Mouse (Mus musculus): ENCODE measurements around the gene Mkrn1. TPM values are rescaled to one million over a fixed set of nuclear protein-coding genes. Genes with fewer than 3 reads are reported as not detected.

Gene Mkrn1
- polyA plus RNA-seq, 2 experiments: 116 to 198 TPM

GRCm38 (mm10) chr6:39415762-39416161 lies 4.5 kb downstream of the Mkrn1 start:
- no peaks in the 10 kb centered on the region; the same call in 1 of the 2 replicates for H3K36me3 ChIP-seq (replicated peaks; ENCODE audit: control insufficient read depth, insufficient read depth, low read depth)
- 33% methylated on average over 3 of the region's 5 CpGs for WGBS (ENCODE audit: insufficient replicate concordance)
- TF ChIP-seq CTCF (IDR thresholded peaks at IDR 0.05; ENCODE audit: low read depth) (peak; percentile 84), EP300 (IDR thresholded peaks at IDR 0.05; ENCODE audit: low read depth) (no peak)
- DNase-seq (ENCODE audit: low read depth in 3 of 3, low spot score in 3 of 3) (peak in 1 of 3 experiments; percentile 62), ATAC-seq (ENCODE audit: insufficient read depth) (no peak)
- no peaks in the 10 kb centered on the region for H3K9me3 ChIP-seq (ENCODE audit: control insufficient read depth, low read length)
- H3K27ac ChIP-seq: peak overlapping the region; percentile 50
- peak overlapping the region in 1 of 2 experiments; percentile 12; a peak in 1 of 4 replicates for H3K4me3 ChIP-seq (ENCODE audit: insufficient read depth in 1 of 2, low read depth in 2 of 2, low read length in 2 of 2)
- H3K9ac ChIP-seq (replicated peaks): no peak overlapping the region
- H3K4me2 ChIP-seq (ENCODE audit: low read depth): peak overlapping the region; percentile 57
- H3K4me1 ChIP-seq (replicated peaks; ENCODE audit: control insufficient read depth in 2 of 2, insufficient read depth in 2 of 2, low read length in 1 of 2): peaks cover 11 to 20% of the 10 kb centered on the region in 2 experiments
- peaks cover 8% of the 10 kb centered on the region for H3K27me3 ChIP-seq (ENCODE audit: control insufficient read depth, insufficient read depth, low read length)

GRCm38 (mm10) chr6:39414106-39414505 lies 6.2 kb downstream of the Mkrn1 start:
- no peaks in the 10 kb centered on the region for H3K9me3 ChIP-seq (ENCODE audit: control insufficient read depth, low read length)
- 74% methylated on average over 1 of the region's 1 CpGs for WGBS (ENCODE audit: insufficient replicate concordance)
- peaks cover 8% of the 10 kb centered on the region for H3K27me3 ChIP-seq (ENCODE audit: control insufficient read depth, insufficient read depth, low read length)
- H3K27ac ChIP-seq: no peak overlapping the region
- ATAC-seq (ENCODE audit: insufficient read depth): no peak
- peaks cover 6% of the 10 kb centered on the region for H3K36me3 ChIP-seq (replicated peaks; ENCODE audit: control insufficient read depth, insufficient read depth, low read depth)
- no peak overlapping the region for H3K4me2 ChIP-seq (ENCODE audit: low read depth)
- H3K4me3 ChIP-seq (ENCODE audit: insufficient read depth in 1 of 2, low read depth in 2 of 2, low read length in 2 of 2): no peak overlapping the region
- TF ChIP-seq EP300 (IDR thresholded peaks at IDR 0.05; ENCODE audit: low read depth) (no peak), CTCF (IDR thresholded peaks at IDR 0.05; ENCODE audit: low read depth) (peak; percentile 42; the same call in 1 of the 2 replicates)
- no peak for DNase-seq (ENCODE audit: low read depth in 3 of 3, low spot score in 3 of 3)
- H3K9ac ChIP-seq (replicated peaks): no peak overlapping the region
- H3K4me1 ChIP-seq (replicated peaks; ENCODE audit: control insufficient read depth in 2 of 2, insufficient read depth in 2 of 2, low read length in 1 of 2): peaks cover 8 to 15% of the 10 kb centered on the region in 2 experiments

GRCm38 (mm10) chr6:39406480-39406879 lies 13.8 kb downstream of the Mkrn1 start:
- H3K9ac ChIP-seq (replicated peaks): no peak overlapping the region
- no peaks in the 10 kb centered on the region for H3K9me3 ChIP-seq (ENCODE audit: control insufficient read depth, low read length)
- peaks cover 62% of the 10 kb centered on the region for H3K36me3 ChIP-seq (replicated peaks; ENCODE audit: control insufficient read depth, insufficient read depth, low read depth)
- ATAC-seq (ENCODE audit: insufficient read depth) (no peak; the same call in 1 of the 2 replicates), DNase-seq (ENCODE audit: low read depth in 3 of 3, low spot score in 3 of 3) (no peak)
- H3K4me1 ChIP-seq (replicated peaks; ENCODE audit: control insufficient read depth in 2 of 2, insufficient read depth in 2 of 2, low read length in 1 of 2): no peaks in the 10 kb centered on the region
- no peaks in the 10 kb centered on the region for H3K27me3 ChIP-seq (ENCODE audit: control insufficient read depth, insufficient read depth, low read length)
- no peak overlapping the region for H3K4me2 ChIP-seq (ENCODE audit: low read depth)
- WGBS (ENCODE audit: insufficient replicate concordance): 68% methylated on average over 5 of the region's 5 CpGs
- H3K4me3 ChIP-seq (ENCODE audit: insufficient read depth in 1 of 2, low read depth in 2 of 2, low read length in 2 of 2): no peak overlapping the region
- no peak overlapping the region for H3K27ac ChIP-seq
- no peak for TF ChIP-seq CTCF (IDR thresholded peaks at IDR 0.05; ENCODE audit: low read depth)

GRCm38 (mm10) chr6:39403136-39403535 lies 17.1 kb downstream of the Mkrn1 start:
- ATAC-seq (ENCODE audit: insufficient read depth): no peak
- H3K9me3 ChIP-seq (ENCODE audit: control insufficient read depth, low read length): no peaks in the 10 kb centered on the region
- no peak overlapping the region for H3K9ac ChIP-seq (replicated peaks)
- WGBS (ENCODE audit: insufficient replicate concordance): 87% methylated on average over 2 of the region's 2 CpGs
- H3K36me3 ChIP-seq (replicated peaks; ENCODE audit: control insufficient read depth, insufficient read depth, low read depth): peaks cover 85% of the 10 kb centered on the region
- TF ChIP-seq EP300 (IDR thresholded peaks at IDR 0.05; ENCODE audit: low read depth): no peak
- no peak for TF ChIP-seq CTCF (IDR thresholded peaks at IDR 0.05; ENCODE audit: low read depth)
- H3K4me2 ChIP-seq (ENCODE audit: low read depth): no peak overlapping the region
- no peaks in the 10 kb centered on the region for H3K27me3 ChIP-seq (ENCODE audit: control insufficient read depth, insufficient read depth, low read length)
- H3K4me1 ChIP-seq (replicated peaks; ENCODE audit: control insufficient read depth in 2 of 2, insufficient read depth in 2 of 2, low read length in 1 of 2): no peaks in the 10 kb centered on the region
- no peak overlapping the region for H3K27ac ChIP-seq
- no peak for DNase-seq (ENCODE audit: low read depth in 3 of 3, low spot score in 3 of 3)
- H3K4me3 ChIP-seq (ENCODE audit: insufficient read depth in 1 of 2, low read depth in 2 of 2, low read length in 2 of 2): no peak overlapping the region

- WGBS (ENCODE audit: insufficient replicate concordance): 82% methylated on average over 7 of the region's 7 CpGs
- Histone ChIP-seq H3K4me1 (replicated peaks; ENCODE audit: control insufficient read depth in 2 of 2, insufficient read depth in 2 of 2, low read length in 1 of 2) (no peaks in the 10 kb centered on the region), H3K9me3 (ENCODE audit: control insufficient read depth, low read length) (no peaks in the 10 kb centered on the region), H3K27me3 (ENCODE audit: control insufficient read depth, insufficient read depth, low read length) (no peaks in the 10 kb centered on the region), H3K9ac (replicated peaks) (no peak overlapping the region), H3K36me3 (replicated peaks; ENCODE audit: control insufficient read depth, insufficient read depth, low read depth) (peaks cover 72% of the 10 kb centered on the region), H3K4me3 (ENCODE audit: insufficient read depth in 1 of 2, low read depth in 2 of 2, low read length in 2 of 2) (no peak overlapping the region), H3K27ac (no peak overlapping the region), H3K4me2 (ENCODE audit: low read depth) (no peak overlapping the region)
- DNase-seq (ENCODE audit: low read depth in 3 of 3, low spot score in 3 of 3): no peak
- TF ChIP-seq EP300 (IDR thresholded peaks at IDR 0.05; ENCODE audit: low read depth) (no peak), CTCF (IDR thresholded peaks at IDR 0.05; ENCODE audit: low read depth) (peak; percentile 76)
- ATAC-seq (ENCODE audit: insufficient read depth): no peak
Observed at GRCm38 (mm10) chr6:39400343-39400742, 19.9 kb downstream of the Mkrn1 start.
